Mouse (Mus musculus): ENCODE measurements at regions not wholly inside any gene's neighbourhood (a gene's known extent, or its start where the extent isn't known, plus 50 kb on each side); places are given as distances from the start of the nearest gene placed in this dataset.

- no peak for DNase-seq (ENCODE audit: low spot score)
Measured at GRCm38 (mm10) chr10:102694810-102695209, 182.8 kb downstream of the Rassf9 start.

GRCm38 (mm10) chr10:102689966-102690365 is 177.9 kb downstream of the Rassf9 start:
- DNase-seq (ENCODE audit: low spot score) = no peak

- DNase-seq (ENCODE audit: low spot score) = no peak
Measured at GRCm38 (mm10) chr10:102686667-102687397, 174.8 kb downstream of the Rassf9 start.

- no peak for DNase-seq (ENCODE audit: low spot score)
Measured at GRCm38 (mm10) chr10:102685833-102686434, 173.9 kb downstream of the Rassf9 start.

GRCm38 (mm10) chr10:102667359-102667758 is 155.3 kb downstream of the Rassf9 start:
- DNase-seq (ENCODE audit: low spot score) = no peak

- no peak for DNase-seq (ENCODE audit: low spot score)
Measured at GRCm38 (mm10) chr10:102659683-102660082, 147.7 kb downstream of the Rassf9 start.

GRCm38 (mm10) chr10:102636507-102636906 is 124.5 kb downstream of the Rassf9 start:
- DNase-seq (ENCODE audit: low spot score) = no peak

GRCm38 (mm10) chr10:102633438-102633837 is 121.4 kb downstream of the Rassf9 start:
- no peak for DNase-seq (ENCODE audit: low spot score)

- no peak for DNase-seq (ENCODE audit: low spot score)
Measured at GRCm38 (mm10) chr10:102628609-102629008, 116.6 kb downstream of the Rassf9 start.

- DNase-seq (ENCODE audit: low spot score) = no peak
Measured at GRCm38 (mm10) chr10:102623895-102624294, 111.9 kb downstream of the Rassf9 start.

GRCm38 (mm10) chr10:102622583-102623008 is 110.6 kb downstream of the Rassf9 start:
- peak; percentile 17 for DNase-seq (ENCODE audit: low spot score)

- DNase-seq (ENCODE audit: low spot score) = no peak
Measured at GRCm38 (mm10) chr10:102618711-102619110, 106.7 kb downstream of the Rassf9 start.

GRCm38 (mm10) chr10:102615962-102616595 is 104.1 kb downstream of the Rassf9 start:
- DNase-seq (ENCODE audit: low spot score) = no peak
